Mouse (Mus musculus): Measurements from ENCODE around the gene Ryr2.

DNA sequence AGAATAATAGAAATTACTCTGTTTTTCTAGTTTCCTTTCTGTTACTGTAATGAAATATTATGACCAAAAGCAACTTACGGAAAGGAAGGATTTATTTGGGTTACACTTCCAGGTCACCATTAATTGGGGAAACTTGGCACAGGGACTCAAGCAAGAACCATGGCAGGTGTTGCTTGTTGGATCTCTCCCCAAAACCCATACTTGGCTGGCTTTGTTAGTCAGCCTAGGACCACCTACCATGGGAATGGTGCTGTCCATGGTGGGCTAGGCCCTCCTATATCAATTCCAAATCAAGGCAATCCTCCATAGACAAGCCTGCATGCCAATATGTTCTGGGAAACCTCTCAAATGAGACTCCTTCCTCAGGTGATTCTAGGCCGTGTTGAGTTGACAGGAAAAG is 237.3 kb downstream of the Ryr2 start:
- TF ChIP-seq CTCF (IDR thresholded peaks at IDR 0.05; ENCODE audit: low read depth, low read length), result no peak
- TF ChIP-seq GATA2 (IDR thresholded peaks at IDR 0.05; ENCODE audit: borderline replicate concordance, low read depth, low read length), result no peak
- TF ChIP-seq TAL1 (conservative IDR thresholded peaks at IDR 0.05; ENCODE audit: low read depth, low read length), result no peak

All from G1E (cell line).